Mouse (Mus musculus) testis, postnatal 14 days (tissue): ENCODE measurements around the gene Gabrb2.

Experiments used
- DNase-seq: peaks from one replicate; pipeline ENCODE4 v3.0.0; 2021; ENCODE audit warnings: low spot score

Gabrb2 gene

DNA sequence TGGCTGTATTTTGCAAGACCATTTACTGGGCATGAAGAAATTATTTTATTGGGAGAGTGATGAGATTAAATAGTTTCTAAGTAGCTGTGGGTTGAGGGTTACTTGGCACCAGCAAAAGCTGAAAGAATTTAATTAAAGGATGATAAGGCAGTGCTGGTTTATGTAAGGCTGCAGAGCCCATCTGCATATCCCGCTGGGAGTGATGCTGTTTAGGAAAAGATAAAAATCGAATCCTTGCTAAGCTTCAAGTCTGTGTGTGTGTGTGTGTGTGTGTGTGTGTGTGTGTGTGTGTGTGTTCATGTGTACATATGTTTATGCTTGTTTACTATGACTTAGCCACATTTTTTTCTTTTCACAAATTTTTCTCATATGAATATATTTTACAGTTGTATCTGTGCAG lies 113.0 kb downstream of the Gabrb2 start:
- no peak for DNase-seq

- no peak for DNase-seq
Observed at GRCm38 (mm10) chr11:42535286-42535685, 115.7 kb downstream of the Gabrb2 start.

DNA sequence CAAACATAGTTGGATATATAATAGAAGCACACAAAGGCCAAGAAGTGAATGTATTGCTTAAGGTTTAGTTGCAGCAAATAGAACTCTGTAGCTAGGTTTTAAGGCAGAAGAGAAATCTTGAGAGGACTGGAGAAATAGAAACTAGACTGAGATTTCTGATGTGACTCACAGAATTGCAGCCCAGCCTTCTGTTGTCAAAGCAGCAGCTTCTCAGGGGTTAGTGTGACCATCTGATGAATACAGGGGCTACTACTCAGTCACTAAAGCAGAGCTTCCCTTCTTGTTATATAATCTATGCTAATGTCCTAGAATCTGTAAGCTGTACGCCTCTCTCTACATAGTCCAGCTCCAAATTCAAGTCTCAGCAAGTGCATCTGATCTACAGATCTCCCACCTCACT lies 116.3 kb downstream of the Gabrb2 start:
- no peak for DNase-seq

GRCm38 (mm10) chr11:42542861-42543260 lies 123.3 kb downstream of the Gabrb2 start:
- no peak for DNase-seq

DNA sequence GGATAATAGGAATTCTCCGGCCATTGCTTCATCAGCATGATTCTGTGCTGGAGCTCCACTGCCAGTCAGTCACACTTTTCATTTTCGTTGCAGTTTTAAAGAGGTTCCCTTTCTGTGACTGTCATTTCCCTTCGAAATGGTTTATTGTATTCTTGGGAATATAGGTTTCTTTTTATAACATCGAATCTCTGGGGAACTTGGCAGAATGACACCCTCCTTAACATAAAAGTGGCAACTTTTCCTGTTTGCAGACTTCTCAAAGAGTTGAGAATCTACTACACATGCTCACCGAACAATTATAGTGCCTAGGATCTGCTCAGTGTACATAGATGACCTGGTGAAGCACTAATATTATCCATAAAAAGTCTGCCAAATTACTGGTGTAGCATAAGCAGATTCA lies 146.5 kb downstream of the Gabrb2 start:
- DNase-seq = no peak

GRCm38 (mm10) chr11:42571467-42571866 lies 151.9 kb downstream of the Gabrb2 start:
- DNase-seq = no peak

GRCm38 (mm10) chr11:42575146-42575873 lies 155.8 kb downstream of the Gabrb2 start:
- DNase-seq = no peak

DNA sequence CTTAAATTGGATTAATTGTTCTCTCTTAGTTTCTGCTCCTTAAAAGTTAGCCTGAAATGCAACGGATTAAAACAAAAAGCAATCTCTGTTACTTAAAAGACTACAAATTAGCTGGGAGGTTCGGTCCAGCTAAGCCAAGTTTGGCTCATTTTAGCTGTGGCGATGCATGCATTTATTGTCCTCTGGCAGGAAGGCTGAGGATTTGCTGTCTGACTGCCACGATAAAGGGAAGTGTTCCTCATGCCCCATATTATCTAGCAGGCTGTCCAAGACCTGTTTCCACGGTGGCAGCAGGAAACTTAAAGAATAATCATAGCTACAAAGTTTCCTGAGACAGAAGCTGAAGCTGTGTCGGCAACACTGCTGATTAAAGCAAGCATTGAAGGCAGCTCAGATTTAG lies 160.2 kb downstream of the Gabrb2 start:
- no peak for DNase-seq

GRCm38 (mm10) chr11:42581123-42581522 lies 161.6 kb downstream of the Gabrb2 start:
- no peak for DNase-seq

GRCm38 (mm10) chr11:42581753-42582152 lies 162.2 kb downstream of the Gabrb2 start:
- no peak for DNase-seq

DNA sequence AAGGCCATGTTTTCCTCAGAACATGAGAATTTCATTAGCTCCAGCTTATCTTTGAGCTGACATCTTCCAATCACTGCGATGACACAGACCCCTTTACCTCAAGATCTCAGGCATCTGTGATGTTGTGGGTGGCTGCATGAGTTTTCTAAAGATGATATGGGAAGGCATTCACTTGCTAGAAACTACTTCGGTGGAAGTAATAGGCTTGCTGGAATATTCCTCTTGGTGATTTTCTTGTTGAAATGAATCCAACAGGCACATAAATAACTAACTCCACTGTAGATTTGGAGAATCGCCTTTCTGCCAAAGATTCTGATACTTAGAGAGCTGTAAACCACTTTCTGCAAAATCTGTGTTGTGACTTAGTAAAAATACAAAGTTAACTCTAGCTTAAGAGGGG lies 172.9 kb downstream of the Gabrb2 start:
- DNase-seq = no peak

GRCm38 (mm10) chr11:42606225-42606624 lies 186.7 kb downstream of the Gabrb2 start:
- DNase-seq = no peak

DNA sequence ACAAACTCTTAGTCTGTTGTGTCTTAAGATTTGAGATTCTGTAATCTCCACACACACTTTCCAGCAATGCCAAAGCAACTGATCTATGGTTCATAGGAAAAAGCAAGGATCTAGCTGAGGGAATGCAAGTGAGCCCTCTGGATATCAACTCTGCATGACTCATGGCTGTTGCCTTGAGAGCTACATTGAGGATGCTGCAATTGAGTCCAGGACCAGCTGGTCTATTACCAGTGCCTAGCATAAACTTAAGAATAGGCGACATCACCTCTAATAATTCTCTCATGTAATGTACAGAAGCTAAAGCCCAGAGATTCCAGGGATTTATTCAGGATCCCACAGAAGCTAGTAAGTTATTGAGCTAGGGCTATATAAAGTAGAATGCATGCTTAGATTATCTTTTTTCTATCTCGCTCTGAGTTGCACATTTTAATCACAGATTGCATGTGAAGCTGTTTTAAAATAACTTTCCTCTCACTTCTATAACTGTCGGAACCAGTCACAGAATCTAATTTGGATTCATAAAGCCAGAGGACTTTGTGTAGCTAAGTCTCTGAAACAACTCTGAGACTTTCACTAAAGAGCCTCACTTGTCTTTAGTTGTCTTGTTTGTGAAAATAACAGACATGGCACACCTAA lies 189.7 kb downstream of the Gabrb2 start:
- DNase-seq = no peak

GRCm38 (mm10) chr11:42618195-42618594 lies 198.6 kb downstream of the Gabrb2 start:
- DNase-seq = no peak

DNA sequence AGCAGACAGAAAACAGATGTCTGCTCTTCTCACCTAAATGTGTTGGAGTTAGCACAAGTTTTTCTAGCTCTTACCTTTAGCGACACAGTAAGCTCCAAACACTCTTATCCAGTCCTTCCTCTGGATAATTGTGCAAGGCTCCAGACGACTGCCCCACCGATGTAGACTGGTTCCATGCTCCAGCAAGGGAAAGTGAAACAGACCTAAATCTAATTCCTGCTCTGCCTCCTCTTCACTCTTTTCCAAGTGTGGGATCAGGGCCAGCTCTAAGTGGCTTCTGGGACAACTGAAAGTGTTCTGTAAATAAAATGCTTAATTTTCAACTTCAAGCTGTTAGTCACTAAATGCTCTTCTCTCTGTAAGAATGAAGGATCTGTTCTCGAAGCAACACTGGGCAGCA lies 201.6 kb downstream of the Gabrb2 start:
- DNase-seq = no peak

DNA sequence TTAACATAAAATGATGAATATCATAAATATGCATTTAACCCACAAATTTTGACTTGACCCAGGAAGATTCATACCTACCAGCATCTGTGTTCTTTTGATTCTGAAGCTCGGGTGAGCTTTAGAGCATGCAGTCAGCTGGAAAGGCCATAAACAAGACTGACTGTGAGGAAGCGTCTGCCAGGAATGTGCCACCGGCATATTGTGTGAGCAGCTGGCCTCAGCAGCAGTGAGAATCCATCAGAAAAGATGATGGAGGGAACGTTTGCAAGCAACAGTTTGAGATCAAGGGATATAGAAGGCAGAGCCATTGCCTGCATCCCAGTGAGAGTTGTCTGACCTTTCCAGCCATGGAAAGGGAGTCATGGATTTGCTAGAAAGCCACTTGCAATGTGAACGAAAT lies 230.6 kb downstream of the Gabrb2 start:
- DNase-seq = no peak

GRCm38 (mm10) chr11:42651572-42651971 lies 232.0 kb downstream of the Gabrb2 start:
- DNase-seq = no peak

DNA sequence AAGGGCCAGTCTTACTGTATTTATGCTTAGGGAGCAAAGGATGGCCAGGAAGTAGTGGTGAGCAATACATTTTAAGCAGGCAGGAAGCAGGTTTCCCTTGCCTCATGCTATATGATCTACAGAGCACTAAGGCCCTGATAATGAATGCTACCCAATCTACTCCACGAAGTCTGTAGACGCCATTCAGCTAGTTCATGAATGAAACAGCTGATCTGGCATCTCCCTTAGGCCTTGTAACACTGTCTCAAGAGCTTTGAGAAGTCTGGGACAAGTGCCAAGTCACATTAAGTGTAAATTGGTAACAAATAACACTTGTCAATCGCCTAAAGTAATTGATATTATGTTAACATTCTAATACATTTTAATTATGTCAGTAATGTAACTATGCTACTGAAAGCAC lies 234.6 kb downstream of the Gabrb2 start:
- no peak for DNase-seq

DNA sequence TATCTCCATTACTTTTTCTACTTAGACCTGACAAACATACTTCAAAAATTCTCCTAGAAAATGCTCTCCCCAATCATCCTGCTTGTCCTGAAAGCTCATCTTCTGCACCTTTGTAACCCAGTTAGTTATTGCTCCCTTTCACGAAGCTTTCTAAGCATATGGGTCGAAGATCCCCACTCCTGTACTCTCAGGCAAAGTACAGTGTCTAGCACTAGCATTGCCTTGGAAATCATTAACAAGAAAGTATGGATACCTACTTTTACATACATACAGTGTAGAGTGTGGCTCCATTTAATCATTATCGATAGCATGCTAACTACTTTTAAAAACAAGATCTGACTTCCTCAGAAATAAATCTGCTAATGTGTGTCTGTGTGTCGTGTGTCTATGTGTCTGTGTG lies 249.1 kb downstream of the Gabrb2 start:
- DNase-seq = no peak
